Mouse (Mus musculus) frontal cortex, postnatal 14 days (tissue): ENCODE data around the gene Aldh2.

Source experiments
- DNase-seq, 2 experiments: peaks; one replicate each; pipeline ENCODE4 v3.0.0; 2022; ENCODE audit warnings: low spot score in 2 of 2

The Aldh2 gene

DNA sequence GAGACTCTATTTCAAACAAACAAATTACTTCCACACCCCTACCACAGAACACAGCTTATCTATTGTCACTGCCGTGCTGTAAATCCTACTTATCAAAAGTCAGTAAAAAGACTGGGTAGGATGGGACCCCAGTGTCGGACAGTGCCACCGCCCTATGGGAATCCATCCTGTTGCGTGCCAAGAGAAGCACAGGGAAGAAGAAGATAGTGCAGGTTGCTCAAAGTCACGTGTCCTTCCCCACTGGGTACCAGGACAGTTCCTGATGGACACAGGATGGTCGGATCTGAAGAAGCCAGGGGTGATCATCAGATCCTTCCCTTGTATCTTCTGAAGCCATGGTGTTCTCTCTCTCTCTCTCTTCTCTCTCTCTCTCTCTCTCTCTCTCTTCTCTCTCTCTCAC lies 2.1 kb upstream of the Aldh2 start:
- no peak for DNase-seq

DNA sequence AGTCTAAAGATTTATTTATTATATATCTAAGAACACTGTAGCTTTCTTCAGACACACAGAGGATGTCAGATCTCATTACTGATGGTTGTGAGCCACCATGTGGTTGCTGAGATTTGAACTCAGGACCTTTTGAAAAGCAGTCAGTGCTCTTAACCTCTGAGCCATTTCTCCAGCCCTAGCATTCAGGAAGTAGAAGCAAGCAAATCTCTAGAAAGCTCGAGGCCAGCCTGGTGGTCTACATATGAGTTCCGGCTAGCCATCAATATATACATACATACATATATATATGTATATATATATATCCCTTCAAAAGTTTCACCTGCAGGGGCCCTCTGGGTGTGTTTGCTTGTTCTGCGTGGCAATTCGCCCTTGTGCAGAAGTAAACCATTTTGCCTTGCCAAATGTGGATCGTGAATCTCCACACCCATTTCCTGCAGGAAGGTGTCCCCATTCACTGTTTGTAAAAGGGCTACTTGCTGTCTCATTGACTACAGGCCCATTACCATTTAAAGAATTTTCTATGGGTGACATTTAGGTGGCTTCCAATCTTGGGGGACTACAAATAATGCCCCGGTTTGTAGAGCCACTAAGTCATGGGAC lies 1.2 kb upstream of the Aldh2 start:
- no peak for DNase-seq

DNA sequence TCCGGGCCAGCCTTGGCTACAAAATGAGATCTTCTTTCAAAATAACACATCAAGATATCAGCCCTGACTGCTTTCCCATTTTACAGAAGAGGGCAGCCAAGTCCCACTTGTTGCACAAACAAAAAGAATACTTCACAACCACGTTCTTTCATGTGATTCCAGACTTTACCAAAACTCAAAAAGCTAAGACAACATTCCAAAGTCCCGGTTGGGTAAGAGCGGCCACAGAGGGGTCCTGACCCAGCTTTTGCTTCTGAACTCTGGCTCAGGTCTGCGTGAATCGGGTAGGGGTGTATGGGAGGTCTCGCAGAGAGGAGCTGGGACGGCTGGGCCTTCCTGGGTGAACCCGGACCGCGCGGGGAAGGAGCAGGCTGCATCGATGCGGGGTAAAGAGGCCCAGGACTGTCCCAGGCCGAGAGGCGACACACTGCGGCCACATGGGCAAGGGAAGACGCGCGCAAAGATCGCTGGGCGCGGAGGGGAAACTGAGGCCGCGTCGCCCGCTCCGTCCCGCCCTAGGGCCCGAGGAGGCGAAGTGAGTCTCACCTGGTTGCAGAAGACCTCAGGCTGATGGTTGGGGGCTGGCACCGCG lies 712 bp downstream of the Aldh2 start:
- no peak for DNase-seq

DNA sequence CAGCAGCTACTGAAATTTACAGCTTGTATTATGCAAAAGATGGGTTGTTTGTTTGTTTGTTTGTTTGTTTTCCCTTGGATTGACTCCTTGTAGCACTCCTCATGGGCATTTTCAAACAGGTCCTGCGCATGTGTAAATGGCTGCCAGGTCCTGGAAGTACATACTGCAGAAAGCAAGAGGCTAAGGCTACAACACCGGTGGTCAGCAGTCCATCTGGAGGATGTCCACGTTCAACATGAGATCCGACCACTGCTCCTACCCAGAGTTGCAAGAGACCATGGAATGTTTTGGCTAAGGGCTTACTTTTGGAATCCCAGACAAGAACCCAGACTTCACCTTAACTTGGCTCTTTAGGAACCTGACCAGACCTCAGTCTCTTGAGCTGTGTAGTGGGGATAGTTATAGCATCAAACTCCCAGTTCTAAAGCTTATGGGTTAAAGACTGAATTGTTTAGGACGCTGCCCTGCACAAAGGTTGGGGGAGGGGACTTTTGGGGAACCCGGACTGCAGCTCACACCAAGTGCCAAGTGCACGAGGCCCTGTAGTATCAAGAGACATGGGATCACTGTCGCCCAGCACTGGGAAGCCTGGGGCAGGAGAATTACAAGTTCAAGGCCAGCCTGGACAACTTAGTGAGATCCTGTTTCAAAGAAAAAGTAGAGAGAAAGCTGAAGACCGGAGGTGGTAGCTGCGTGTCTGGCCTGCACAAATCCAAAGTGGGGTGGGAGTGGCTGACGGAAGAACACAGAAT lies 1.4 kb downstream of the Aldh2 start:
- no peak for DNase-seq

DNA sequence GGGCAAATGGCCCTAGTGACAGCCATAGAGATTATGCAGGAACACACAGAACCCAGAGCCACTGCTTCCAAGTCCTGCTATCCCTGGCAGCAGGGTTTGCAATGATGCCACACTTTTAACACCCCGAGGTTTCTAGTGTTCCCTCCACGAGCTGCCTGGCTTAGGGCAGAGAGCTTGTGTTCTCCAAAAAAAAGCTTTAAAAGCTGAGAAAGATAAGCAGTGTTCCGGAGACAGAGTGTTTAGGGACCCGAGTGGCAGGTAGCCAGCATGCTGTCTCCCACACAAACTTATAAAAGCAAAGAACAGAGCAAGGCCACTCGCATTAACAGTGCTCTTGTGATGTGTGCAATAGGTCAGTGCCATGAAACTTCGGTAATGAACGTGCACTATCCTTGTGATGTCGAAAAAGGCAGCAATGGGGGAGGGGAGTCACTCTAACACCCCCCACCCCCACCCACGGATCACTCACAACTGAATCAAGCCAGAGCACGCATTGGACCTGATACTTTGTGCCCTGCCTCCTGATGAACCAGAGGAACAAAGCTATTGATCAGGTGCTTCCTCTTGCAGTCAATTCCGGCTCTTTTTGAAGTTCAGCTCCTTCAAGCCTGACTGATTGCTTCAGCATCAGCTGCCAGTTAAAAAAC lies 2.1 kb downstream of the Aldh2 start:
- no peak for DNase-seq

DNA sequence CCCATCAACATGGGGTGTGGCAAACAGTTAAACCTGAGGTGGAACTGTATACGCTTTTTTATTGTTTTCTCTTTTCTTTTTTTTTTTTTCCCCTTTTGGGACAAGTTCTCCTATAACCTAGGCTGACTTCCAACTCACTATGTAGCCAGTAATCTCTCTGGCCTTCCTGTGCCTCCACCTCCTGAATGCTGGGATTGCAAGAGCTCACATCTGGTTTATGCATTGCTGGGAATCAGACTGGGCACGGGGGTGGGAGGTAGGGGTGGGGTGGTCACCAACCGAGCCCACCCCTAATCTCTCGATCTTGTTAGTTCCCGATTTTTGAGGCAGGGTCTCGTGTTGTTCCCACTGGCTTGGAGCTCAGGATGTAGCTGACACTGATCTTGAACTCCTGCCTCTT lies 3.7 kb downstream of the Aldh2 start:
- DNase-seq = no peak

DNA sequence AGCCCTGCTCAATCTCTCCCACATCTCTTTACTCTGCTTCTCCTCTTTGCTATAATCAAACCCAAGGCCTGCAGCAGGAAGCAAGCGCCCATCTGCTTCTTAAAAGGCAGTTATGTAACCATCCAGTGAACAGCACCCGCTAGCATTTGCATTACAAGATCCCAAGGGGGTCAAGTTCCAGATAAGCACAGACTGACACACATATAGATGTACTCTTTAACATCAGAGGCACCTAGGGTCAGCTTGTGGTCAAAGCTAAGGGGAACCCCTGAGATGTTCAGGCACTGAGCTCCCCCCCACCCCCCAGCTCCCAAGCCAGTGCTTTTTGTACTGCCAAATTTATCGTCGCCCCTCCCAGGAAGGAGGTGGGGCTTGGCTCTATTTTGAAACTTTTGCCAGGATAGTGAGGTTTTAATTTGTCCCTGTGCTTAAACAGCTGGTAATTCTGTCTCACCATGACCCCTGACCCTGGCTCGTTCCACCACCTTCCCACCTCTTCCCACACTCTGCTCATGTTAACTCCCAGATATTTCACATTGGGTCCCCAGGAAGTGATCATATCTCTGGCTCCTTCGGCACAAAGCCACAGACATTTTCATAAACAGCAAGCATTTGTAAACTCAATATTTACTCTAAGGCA lies 7.1 kb downstream of the Aldh2 start:
- peak; percentile 20 to 43 for DNase-seq

DNA sequence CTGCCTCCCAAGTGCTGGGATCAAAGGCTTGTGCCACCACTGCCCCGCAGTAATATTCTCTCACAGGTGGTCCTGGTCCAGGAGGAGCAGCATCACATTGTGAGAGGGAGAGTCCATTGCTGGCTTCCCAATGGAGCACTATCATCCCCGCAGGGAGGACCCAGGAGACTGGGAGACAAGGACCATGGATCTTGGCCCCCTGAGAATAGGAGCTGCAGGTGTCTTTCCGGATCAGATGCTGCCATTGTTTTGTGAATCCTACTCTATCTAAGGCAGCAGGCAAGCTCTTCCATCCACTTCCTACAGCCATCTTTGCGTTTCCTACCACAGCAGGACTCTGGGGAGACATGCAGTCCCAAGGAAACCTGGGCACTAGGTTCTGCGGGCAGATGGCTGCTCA lies 7.9 kb downstream of the Aldh2 start:
- DNase-seq = no peak

DNA sequence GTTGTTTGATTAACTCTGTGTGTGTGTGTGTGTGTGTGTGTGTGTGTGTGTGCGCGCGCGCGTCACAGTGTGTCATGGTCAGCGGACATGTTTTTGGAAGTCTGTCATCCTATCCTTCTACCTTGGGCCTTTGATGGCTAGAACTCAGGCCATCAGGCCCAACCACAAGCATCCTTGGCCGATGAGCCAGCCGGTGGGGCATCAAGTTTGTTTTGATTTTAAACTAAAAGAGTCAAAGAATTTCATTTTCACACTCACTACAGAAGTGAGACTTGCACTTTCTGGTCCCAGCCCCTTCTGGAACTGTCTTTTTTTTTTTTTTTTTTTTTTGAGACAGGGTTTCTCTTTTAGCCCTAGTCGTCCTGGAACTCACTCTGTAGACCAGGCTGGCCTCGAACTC lies 8.6 kb downstream of the Aldh2 start:
- no peak for DNase-seq

DNA sequence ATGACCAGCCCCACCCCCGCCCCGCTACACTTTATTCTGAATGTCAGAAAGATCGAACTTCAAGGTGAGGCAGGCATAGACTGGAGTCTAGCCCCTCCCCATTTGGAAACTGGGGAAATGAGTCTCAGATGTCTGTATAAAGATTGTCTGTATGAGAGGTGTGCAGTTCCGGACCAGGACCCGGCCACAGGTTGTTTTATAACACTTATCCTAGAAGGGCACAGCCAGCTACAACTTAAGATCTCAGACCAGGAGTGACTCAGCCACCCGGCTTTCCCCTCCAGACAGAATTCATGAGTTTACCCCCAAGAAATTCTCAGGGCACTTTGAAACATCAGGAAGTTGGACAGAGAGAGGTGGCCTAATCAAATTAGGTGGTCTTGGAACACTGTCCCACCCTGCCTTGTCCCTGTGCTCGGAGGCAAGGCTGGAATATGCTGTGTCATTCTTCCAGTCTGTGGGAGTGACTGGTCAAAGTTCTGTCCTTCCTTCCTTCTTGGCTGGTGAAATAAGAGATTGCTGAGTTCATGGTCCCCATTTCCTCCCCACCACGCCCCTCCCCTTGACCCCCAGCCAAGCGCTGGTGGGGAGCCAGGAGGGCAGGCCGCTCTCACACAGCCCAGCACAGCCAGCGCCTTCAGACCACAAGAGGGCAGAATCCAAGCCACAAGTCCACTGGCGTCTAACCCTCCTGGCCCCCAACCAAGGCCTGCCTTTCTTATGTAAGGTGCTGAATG lies 9.7 kb downstream of the Aldh2 start:
- DNase-seq = peak; percentile 59 to 65

DNA sequence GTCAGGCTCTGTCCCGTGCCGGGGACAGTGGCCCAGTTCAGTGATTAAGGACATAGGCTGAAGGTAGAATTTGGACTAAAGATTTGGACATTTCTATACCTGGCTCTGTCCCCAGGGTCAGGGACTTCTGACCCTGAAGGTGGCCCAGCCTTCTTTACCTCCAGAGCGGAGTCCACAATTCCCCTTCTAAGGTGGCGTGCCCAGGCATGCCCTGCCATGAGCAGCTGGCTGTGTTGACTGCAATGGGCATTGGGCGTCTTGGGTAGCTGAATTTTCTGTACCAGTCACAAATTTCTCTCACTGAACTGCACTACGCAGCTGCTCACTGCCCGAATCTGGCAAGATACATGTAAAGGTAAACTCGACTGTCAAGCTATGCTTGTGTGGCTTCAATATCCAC lies 11.7 kb downstream of the Aldh2 start:
- no peak for DNase-seq

DNA sequence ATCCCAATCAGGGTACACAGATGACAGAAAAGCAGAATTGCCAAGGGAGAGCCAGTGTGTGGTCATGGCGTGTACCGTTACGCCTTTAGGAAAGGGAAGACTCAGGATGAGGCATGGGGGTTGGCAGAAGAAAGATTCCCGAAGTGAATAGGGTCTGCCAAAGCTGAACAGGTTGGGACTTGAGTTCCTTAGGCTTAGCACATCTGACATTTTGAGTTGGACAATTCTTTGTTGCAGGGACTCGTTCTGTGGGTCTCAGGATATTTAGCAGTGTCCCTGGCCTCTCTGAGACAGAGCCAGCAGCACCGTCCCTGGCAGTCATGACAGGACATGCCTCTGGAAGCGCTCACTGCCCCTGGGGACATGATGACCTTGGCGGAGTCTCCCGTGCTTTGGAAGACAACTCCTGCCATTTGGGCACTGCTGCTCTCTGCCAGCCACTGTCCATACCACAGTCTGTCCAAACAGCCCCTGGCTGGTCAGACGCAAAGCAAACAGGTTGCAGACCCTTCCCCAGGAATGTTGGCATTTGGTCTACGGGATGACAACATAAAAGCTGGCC lies 16.6 kb downstream of the Aldh2 start:
- no peak for DNase-seq

DNA sequence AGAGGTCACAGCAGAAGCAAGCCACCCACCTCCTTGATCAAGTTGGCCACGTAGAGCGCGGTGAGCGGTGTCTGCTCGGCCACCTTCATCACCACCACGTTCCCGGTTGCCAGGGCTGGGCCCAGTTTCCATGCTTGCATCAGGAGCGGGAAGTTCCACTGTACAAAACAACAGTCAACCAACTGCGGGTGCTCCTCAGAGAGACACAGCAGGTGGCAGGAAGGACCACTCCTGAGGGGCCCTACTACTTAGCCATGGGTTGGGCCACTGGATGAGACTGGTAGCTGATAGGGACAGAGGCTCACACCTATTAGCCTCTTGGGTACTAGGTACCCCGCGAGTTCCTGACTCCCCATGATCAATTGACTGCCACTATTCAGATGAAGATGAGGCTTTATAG lies 17.8 kb downstream of the Aldh2 start:
- DNase-seq = no peak

DNA sequence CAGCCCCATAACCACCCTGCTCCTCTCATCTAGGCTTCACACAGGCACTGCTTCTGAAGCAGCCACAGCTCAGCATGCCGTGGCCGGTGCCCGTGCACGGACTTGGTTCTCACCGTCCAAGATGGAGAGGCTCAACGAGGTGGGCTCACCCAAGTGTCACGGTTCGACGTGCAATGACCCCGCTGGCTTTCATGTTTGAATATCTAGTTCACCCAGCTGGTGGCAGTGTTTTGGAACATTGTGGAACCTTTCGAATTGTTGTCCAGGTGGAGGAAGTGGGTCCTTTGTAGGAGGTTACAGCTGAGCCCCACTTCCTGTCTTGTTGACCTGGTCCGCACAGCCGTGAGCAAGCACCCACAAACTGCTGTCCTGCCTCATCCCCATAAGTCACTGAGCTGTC lies 19.5 kb downstream of the Aldh2 start:
- DNase-seq = no peak

DNA sequence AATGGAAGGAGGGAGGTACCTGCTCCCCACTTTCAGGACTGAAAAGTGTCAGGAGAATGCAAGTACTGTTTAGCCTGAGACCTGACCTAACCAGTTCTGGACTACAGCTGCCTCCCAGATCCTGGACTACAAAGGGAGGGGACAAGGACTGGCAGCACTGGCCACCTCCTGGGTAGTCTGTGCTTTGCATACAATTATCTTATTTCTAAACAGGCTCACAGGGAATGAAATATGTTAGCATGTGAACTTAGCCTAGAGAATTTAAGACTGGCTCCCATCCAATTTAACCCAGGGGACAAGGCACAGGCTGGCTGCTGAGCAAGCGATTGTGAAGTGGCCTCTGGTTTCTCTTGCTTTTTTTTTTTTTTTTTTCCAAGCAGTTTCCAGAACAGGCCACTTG lies 22.8 kb downstream of the Aldh2 start:
- DNase-seq = no peak

DNA sequence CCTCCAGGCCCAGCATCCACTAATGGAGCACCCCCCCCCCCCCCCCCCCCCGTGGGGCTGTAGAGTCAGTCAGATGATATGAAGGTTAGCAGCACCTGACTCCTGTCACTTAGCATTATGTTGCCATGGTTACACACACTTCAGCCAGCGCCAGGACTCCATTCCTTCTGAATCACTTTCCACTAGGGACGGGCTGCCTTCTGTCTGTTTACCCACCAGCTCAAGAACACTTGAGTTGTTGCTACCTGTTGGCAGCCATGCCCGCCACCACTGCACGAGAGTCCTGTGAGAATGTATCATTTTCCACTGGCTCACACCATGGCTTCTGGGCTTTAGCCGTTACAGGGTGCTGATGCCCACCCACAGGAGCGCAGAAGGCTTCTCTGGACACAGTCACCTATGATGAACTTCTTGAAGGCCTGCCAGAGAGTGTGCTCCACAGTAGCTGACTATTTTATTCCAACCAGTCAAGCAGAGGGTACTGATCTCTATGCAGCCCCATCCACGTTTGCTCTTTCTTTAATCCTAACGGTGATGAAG lies 23.7 kb downstream of the Aldh2 start:
- DNase-seq = no peak

DNA sequence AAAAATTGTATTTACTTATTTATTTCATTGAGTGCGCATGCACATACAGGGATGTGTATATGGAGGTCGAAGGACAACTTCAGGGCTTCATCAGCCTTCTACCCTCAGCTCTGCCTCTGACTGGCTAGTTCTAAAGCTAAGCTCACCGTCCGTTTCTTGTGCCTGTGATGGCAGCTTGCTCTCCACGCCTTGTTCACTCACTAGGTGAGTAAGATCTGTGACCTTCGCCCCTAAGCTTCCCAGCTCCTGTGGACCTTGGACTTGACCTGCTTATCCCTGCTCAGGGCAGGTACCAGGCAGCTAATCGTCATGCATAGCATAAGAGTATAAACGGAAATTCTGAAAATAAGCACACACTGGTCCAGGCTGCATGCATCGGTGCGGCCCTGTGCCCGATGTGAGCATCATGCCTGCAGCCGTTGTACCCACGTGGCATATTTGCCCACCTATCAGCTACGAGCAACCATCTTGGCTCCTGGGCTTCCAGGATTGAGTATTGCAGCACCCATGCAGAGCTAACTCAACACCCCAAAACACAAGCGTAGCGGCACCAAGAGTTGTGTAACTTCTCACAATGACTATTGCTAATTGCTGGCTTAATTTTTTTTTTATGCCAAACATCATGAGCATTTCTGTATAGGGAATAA lies 27.5 kb downstream of the Aldh2 start:
- no peak for DNase-seq

DNA sequence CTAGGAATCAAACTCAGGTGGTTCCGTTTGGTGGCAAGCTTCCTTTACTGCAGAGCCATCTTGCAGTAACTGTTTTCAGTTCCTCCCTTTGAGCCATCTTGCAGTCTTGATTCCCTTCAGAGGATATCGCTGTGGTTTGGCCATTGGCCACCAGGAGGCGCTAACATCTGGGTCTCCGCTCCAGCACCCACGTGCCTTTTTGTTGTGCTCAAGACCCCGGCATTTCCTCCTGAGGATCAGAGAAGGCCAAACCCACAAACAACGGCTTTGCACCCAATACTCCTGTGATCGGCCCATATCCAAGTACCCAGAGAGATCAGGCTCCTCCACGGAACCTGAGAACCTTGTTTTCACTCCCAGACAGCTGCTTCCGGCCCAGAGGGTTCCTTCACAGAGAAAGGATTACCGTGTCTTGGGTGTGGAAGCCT lies 29.1 kb downstream of the Aldh2 start:
- peak; percentile 64 to 72 for DNase-seq

DNA sequence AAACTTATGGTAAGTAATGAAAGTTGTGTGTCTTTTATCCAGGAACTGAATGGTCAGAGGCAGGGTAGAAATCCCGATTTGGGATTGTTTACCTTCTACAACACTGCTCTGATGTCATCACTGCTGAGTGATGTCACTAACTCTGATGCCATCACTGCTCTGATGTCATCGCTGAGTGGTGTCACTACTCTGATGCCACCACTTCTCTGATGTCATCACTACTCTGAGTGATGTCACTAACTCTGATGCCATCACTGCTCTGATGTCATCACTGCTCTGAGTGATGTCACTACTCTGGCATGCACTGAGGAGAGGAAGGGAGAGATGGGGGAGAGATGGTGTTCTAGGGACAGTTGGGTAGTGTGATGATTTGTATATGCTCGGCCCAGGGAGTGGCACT lies 31.2 kb downstream of the Aldh2 start:
- no peak for DNase-seq

DNA sequence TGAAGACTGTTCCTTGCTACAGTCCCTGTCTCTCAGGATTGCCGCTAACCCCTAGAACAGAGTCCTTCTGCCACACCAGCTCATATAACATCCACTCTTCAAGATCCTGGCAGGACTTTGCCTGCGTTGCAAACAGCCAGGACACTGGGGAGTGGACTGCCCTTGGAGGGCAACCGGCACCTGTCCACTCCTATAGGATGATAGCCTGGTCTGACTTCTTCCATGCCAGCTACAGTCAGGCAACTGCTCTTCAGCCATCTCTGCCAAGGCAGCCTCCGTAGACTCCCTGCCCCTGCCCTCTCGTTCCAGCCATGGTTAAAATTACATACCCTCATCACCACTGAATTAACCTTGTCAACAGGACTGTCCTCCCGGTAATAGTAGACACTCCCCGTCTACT lies 44.4 kb downstream of the Aldh2 start:
- DNase-seq = no peak

DNA sequence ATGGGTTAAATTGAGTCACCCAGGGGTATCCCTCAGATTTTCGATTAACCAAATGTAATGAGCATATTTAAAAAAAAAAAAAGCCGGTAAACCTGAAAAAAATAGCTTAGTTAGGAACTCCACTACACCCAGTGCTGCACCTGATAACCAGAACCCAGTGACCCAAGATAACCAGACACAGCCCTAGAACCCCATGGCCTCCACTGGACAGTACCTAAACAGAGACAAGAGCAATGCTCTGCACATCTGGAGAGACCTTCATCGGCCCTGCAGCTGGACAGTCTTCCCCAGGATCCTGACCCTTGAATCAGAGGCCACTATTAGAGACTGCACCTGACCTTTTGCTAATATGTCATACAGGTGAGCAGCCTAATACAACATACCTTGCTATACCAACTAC lies 46.5 kb downstream of the Aldh2 start:
- no peak for DNase-seq
